Mouse (Mus musculus) liver, adult (tissue): ENCODE data around the gene Slc25a13.

ENCODE experiments used
- GATA4 ChIP-seq: IDR thresholded peaks from 2 replicates; pipeline ENCODE4 v1.6.1; 2014; ENCODE audit warnings: mild to moderate bottlenecking, low read length; ENCODE audit not compliant: insufficient replicate concordance

The Slc25a13 gene

GRCm38 (mm10) chr6:6150811-6151210 lies 66.2 kb downstream of the Slc25a13 start:
- no peak for TF ChIP-seq GATA4

DNA sequence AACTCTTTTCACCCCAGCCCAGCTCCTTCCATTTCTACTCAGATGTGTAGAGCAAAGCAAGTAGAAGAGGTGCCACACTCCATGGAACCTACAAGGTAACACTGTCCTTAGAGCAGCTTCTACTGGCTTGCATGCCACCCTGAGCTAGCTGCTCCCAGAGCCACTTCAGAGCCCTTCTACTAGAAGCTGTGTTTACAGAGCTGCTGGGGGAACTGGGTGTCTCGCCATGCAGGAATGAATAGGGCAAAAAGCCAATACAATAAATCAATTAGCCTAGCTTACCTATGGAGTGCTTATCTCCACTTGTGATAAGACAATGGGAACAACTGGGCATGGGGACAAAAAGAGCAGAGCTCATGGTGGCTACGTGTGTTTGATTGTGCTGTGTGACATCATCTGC lies 67.2 kb downstream of the Slc25a13 start:
- TF ChIP-seq GATA4: no peak

GRCm38 (mm10) chr6:6149329-6149728 lies 67.6 kb downstream of the Slc25a13 start:
- TF ChIP-seq GATA4: no peak

DNA sequence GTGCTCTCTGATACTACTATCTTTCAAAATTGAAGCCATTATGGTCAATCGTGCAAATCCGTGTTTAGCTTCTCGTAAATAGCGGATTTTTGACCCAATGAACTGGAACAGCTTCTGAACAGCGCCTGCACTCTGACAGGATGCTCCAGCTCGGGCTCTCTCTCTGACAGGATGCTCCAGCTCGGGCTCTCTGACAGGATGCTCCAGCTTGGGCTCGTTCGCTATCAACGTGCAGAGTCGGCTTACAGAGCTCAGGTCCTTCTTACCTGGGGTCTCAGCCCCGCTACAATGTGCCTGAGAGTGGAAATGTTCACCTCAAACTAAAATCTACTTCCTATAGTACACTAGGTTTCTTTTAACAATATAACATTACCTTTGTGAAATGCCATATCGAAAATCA lies 71.6 kb downstream of the Slc25a13 start:
- no peak for TF ChIP-seq GATA4

GRCm38 (mm10) chr6:6143525-6143924 lies 73.4 kb downstream of the Slc25a13 start:
- TF ChIP-seq GATA4: no peak

GRCm38 (mm10) chr6:6140370-6140769 lies 76.6 kb downstream of the Slc25a13 start:
- TF ChIP-seq GATA4: no peak

GRCm38 (mm10) chr6:6139061-6139460 lies 77.9 kb downstream of the Slc25a13 start:
- no peak for TF ChIP-seq GATA4

GRCm38 (mm10) chr6:6136812-6137211 lies 80.2 kb downstream of the Slc25a13 start:
- no peak for TF ChIP-seq GATA4

GRCm38 (mm10) chr6:6134935-6135334 lies 82.0 kb downstream of the Slc25a13 start:
- no peak for TF ChIP-seq GATA4

- TF ChIP-seq GATA4: no peak
These were observed 83.4 kb downstream of the Slc25a13 start for GRCm38 (mm10) chr6:6133556-6134050.

DNA sequence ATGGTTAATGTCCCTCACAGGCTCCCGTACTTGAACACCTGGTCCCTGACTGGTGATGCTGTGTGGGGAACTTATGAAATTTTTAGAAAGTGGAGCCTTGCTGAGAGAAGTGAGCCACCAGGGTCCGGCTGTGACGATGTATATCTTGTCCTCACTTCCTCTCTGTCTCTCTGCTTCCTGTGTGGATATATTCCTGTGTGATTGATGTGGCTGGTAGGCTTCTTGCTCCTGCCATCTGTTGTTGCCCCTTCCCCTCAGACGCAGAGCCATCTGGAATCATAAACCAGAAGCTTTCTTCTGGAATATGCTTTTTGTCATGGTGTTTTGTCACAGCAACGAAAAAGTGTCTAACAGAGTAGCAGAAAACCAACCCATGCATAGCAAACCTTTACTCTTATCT lies 84.9 kb downstream of the Slc25a13 start:
- TF ChIP-seq GATA4: no peak

DNA sequence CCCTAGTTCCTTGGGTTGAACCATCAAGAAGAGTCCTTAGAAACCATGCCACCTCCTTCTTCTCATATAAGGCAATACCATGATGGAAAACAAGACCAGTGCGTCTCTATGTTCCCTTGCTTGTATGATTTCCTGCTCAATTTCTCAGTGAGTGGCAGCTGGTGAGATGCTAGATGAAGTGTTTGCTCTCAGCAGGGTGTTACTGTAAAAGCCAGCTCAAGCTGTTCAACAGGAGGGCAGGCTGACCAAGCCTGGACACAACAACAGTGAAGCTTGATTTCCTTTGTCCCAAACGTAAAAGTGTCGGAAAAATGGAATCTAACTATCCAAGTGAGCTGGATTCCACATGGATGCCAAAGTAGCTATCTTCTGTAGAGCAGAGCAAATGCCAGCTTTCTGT lies 91.4 kb downstream of the Slc25a13 start:
- TF ChIP-seq GATA4: no peak

GRCm38 (mm10) chr6:6121904-6122303 lies 95.1 kb downstream of the Slc25a13 start:
- no peak for TF ChIP-seq GATA4

GRCm38 (mm10) chr6:6120841-6121240 lies 96.1 kb downstream of the Slc25a13 start:
- no peak for TF ChIP-seq GATA4

GRCm38 (mm10) chr6:6115771-6116170 lies 101.2 kb downstream of the Slc25a13 start:
- no peak for TF ChIP-seq GATA4

- no peak for TF ChIP-seq GATA4
These were observed 103.2 kb downstream of the Slc25a13 start for GRCm38 (mm10) chr6:6113776-6114175.

- no peak for TF ChIP-seq GATA4
These were observed 104.0 kb downstream of the Slc25a13 start for GRCm38 (mm10) chr6:6112767-6113528.
